Mouse (Mus musculus) ovary, postnatal 14 days (tissue): ENCODE measurements around the gene Sv2b.

Experiments used
- DNase-seq: peaks from one replicate; pipeline ENCODE4 v3.0.0; 2022; ENCODE audit warnings: low spot score

Gene Sv2b

GRCm38 (mm10) chr7:75085473-75085872 lies 223.6 kb downstream of the Sv2b start:
- DNase-seq = no peak

DNA sequence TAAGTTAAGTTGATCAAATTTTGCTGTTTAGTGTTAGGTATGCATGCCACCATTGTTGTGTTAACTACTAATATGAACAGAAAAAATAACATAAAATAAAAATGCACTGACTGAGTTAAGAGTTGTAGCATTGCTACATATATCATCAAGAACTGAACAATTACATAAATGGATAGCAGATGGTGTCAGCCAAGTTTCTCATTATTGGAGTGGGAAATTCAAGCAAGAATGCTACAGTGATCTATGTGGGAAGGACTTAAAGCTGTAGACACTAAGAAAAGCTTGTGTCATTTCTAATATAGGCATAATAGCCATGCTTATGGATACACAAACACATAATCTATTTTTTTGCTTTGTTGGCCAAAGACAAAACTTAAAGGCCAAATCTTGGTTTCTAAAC lies 228.9 kb downstream of the Sv2b start:
- DNase-seq = no peak

DNA sequence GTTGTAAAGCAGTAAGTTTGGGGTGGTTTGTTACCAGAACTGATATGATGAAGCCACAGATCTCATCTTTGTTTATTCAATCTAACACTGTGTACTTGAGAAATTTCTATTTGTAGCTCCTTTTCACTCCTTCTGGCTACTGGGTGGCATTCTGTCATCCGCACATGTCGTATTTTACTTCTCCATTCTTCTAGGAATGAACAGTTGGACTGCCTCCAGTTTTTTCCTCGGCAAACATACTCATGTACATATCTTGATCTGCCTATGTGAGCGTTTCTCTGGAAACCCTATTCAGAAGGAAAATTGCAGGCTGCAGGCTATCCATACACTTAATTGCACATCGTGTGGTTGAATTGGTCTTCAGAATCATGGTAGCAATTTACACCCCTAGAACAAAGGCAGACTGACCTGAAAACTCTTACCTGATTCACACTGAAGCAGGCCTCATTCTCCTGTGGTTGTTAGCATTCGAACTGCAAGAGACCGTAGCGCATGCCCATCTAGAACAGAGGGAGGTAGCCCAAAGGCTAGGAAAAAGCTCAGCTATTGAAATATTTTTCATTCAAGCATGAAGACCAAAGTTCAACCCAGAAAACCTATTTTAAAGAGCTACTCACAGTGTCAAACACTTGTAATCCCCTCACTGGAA lies 231.4 kb downstream of the Sv2b start:
- DNase-seq = no peak
